19 mouse cellular contexts compared by ENCODE assay signal in the genomic region with DNA sequence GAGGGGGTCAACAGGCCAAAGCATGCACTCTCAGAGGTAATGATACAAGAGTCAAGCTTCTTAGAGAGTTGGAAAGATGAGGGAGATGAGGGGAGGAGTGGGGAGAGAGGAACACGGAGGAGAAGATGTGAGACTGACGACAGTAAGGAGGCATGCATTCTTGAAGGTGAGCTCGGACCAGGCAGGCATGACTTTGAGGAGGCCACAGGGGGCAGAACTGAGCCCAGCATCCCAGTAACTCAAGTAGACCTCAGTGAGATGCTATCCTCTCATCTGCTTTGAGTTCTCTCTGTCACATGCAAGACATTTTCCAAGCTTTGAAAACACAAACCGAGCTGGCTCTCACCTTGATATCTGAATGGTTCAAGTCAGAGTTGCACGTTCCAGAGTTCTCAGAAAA.
A peak's percentile ranks its signal among the peaks of the same experiment; 100 is the strongest.
DNase-seq lines count a peak whose midpoint lies in the region; ATAC-seq and TF ChIP-seq lines count a peak whose summit lies in the region.
"Had no signal": no experiment of that assay in that cellular context is flagged by ENCODE, and none has a peak within 500 bp of the region (broad histone marks: within the 10 kb centered on the region; RNA-seq: fewer than 3 reads in every experiment).

No protein-coding gene starts in this region.

- no peaks in the 10 kb centered on the region for H3K27me3 ChIP-seq in megakaryocyte, embryonic 14.5 days (replicated peaks)
- H3K27me3 ChIP-seq: heart, embryonic 15.5 days; liver, embryonic 15.5 days had no signal

- TF ChIP-seq CTCF in layer of hippocampus, adult 2 months (conservative IDR thresholded peaks at IDR 0.05): peak; percentile 38

- H3K4me1 ChIP-seq in megakaryocyte, embryonic 14.5 days: peaks cover 74% of the 10 kb centered on the region
- H3K4me1 ChIP-seq: liver, embryonic 15.5 days had no signal

- peak; percentile 22 for ATAC-seq in CD4-positive, CD25-positive, alpha-beta regulatory T cell, adult 4 months
- ATAC-seq: hindbrain, embryonic 16.5 days had no signal

- no peak for DNase-seq in layer of hippocampus, adult 2 months (ENCODE audit: low spot score in 2 of 2)
- DNase-seq in layer of hippocampus, postnatal 10 days (ENCODE audit: low spot score in 2 of 2): no peak
- DNase-seq in CD4-positive helper T cell, adult 2 months (ENCODE audit: low read depth, low spot score): peak; percentile 56
- no peak for DNase-seq in layer of hippocampus, postnatal 25 days (ENCODE audit: extremely low spot score in 1 of 2, low spot score in 1 of 2)
- no peak for DNase-seq in heart, adult 8-10 months (ENCODE audit: low spot score)
- no peak for DNase-seq in ovary, postnatal 14 days (ENCODE audit: low spot score)
- DNase-seq: cerebellum, postnatal 36 days; gastrocnemius, adult 2 months; heart, postnatal 4 days; kidney, adult 2 months; kidney, postnatal 14 days; lung, postnatal 10 days; right cerebral cortex, postnatal 4 days had no signal

- no peak overlapping the region for H3K27ac ChIP-seq in layer of hippocampus, adult 2 months
- H3K27ac ChIP-seq: forebrain, embryonic 10.5 days; gastrocnemius, adult 2 months; heart, embryonic 15.5 days; liver, embryonic 15.5 days had no signal

- H3K36me3 ChIP-seq in megakaryocyte, embryonic 14.5 days (replicated peaks; ENCODE audit: low read length): peaks cover 15% of the 10 kb centered on the region
- H3K36me3 ChIP-seq: forebrain, embryonic 10.5 days; heart, embryonic 15.5 days; liver, embryonic 15.5 days had no signal

- H3K9me3 ChIP-seq in megakaryocyte, embryonic 14.5 days: no peaks in the 10 kb centered on the region
- H3K9me3 ChIP-seq: forebrain, embryonic 10.5 days; heart, embryonic 15.5 days; liver, embryonic 15.5 days had no signal

- no peak overlapping the region for H3K4me3 ChIP-seq in layer of hippocampus, adult 2 months
- H3K4me3 ChIP-seq in megakaryocyte, embryonic 14.5 days (replicated peaks): peak overlapping the region; percentile 66
- H3K4me3 ChIP-seq: forebrain, embryonic 10.5 days; gastrocnemius, adult 2 months; heart, embryonic 15.5 days; liver, embryonic 15.5 days had no signal
